Mouse (Mus musculus) spleen, embryonic (tissue): ENCODE results near the gene Mmel1.

ENCODE experiments used
- CTCF ChIA-PET: fragments of 350-600 bp; sonication (Branson Sonifier 250); formaldehyde crosslinking; loops from one replicate; lab custom pipeline; 2022; lab: Charles Lee

The Mmel1 gene

GRCm38 (mm10) chr4:154869440-154869839 is at the start of gene Mmel1:
Mmel1 (plus strand) TSS chr4:154869585.
- CTCF ChIA-PET, result no interaction called here

GRCm38 (mm10) chr4:154825662-154826061 is 43.7 kb upstream of the Mmel1 start:
- CTCF ChIA-PET, result no interaction called here

DNA sequence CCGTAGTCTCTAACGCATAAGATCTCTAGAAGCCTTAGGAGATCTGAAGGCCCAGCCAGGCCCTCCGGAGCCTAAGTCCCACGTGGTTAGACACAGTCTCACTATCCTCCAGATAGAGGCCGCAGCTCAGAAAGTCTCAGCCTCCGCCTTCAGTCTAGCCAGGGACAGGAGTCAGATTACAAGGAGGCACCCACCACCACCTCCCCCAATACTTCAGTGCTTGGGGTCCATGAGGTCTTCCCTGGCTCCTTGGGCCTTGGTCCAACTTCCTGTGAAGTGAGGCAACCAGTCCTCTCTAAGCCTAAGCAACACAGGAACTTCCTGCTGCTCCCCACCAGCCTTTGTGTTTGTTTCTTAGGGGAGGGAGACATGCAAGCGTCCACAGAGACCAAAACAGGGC is 43.2 kb upstream of the Mmel1 start:
- CTCF ChIA-PET, result no interaction called here

DNA sequence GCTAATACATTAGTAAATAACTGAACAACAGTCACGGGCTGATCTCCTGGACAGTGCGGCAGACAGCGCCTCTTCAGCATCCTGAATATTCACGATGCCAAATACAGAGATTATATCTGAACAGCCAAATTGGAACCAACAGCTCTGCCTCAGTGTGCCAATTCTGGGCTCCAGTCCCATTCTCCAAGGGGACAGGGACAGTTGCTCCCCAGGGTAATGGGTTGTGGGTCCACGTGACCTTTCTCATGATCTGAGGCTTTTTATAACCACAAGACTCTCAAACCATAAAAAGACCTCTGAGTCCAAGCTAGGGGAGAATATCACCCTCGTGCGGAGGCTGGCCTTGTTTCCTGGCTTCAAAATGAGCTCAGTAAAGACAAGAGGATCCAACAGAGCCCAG is 42.2 kb upstream of the Mmel1 start:
- CTCF ChIA-PET, result interaction anchor here (0.6 kb wide), 1 partner anchor 47 kb away, joined by 3 read pairs; no protein-coding TSS in a partner anchor

GRCm38 (mm10) chr4:154827861-154828610 is 41.3 kb upstream of the Mmel1 start:
- CTCF ChIA-PET, result no interaction called here

- CTCF ChIA-PET, result no interaction called here
Measured at GRCm38 (mm10) chr4:154831915-154832573, 37.3 kb upstream of the Mmel1 start.

GRCm38 (mm10) chr4:154836183-154836915 is 33.0 kb upstream of the Mmel1 start:
- CTCF ChIA-PET, result no interaction called here

DNA sequence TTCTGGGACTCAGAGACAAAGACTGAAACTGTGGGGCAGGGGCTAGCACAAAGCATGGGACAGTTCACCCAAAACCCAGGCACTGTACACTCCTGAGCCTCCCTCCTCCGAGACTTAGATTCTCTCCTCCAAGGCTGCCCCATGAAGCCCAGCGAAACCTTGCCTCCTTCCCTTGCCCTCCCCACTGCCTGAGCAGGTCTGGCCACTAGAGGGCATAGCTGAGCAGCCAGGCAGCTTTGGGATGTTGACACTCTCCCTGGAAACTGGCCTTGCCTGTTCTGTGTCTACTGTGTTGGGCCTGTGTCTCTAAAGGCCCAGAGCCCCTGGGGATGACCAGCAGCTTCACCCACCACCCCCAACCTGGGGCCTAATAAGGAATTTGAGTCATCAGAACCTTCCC is 32.2 kb upstream of the Mmel1 start, which contains the start of gene Ttc34:
TSS of gene Ttc34 (plus strand) at position 290 of the 400 bp plus-strand sequence.
- CTCF ChIA-PET, result no interaction called here

DNA sequence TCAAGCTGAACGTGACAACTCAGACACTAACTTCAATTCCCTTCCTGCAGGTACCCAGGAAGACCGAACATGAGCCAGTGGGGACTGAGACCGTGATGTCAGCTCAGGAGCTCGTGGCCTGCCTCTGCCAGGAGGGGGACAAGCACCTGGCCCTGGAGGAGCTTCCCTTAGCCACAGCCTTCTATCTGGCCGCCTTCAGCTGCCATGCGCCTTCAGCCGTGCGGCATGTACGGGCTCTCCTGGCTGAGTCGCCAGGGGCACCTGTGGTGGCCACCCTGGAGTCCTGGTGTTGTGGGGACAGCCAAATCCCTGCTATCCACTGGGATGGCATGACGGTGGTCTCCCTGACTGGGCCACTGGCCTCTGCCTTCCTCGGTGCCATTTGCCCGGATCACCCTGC is 30.6 kb upstream of the Mmel1 start:
- CTCF ChIA-PET, result no interaction called here

DNA sequence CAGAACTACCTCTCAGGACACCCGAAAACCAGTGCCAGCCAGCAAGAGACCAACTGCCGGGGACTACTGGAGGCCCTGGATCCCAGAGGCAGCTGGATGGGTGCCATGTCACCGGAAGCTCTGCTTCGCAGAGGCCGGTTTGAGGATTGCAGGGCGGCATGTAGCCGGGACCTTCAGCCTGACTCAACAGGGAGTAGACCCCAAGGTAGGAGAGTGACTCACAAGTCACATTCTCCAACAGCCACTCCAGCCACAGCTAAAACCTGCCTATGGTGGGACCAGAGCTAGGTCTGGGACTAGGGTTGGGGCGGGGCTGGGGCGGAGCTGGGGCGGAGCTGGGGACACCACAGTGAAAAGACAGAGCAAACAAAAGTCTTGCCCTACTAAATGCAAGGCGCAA is 30.0 kb upstream of the Mmel1 start:
- CTCF ChIA-PET, result no interaction called here

- CTCF ChIA-PET, result no interaction called here
Measured at GRCm38 (mm10) chr4:154852696-154853095, 16.7 kb upstream of the Mmel1 start.

DNA sequence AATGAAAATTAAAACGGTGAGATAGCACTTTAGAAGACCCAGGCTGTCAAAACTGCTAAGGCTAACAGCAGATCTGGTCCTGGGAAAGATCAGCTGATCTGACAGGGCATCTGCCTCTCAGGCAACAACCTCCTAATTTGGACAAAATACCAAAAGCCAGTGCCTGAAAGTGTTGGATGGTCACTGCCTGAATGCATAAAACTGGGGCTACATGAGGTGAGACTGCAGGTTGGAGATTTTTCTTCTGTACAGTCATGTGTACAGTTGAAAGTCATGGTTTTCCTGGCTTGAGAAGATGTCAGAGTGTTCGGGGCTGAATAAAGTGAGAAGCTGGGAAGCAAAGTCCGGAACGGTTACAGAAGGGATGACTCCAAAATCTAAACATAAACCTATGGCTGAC is 15.5 kb upstream of the Mmel1 start:
- CTCF ChIA-PET, result no interaction called here

- CTCF ChIA-PET, result no interaction called here
Measured at GRCm38 (mm10) chr4:154854676-154855345, 14.6 kb upstream of the Mmel1 start.

DNA sequence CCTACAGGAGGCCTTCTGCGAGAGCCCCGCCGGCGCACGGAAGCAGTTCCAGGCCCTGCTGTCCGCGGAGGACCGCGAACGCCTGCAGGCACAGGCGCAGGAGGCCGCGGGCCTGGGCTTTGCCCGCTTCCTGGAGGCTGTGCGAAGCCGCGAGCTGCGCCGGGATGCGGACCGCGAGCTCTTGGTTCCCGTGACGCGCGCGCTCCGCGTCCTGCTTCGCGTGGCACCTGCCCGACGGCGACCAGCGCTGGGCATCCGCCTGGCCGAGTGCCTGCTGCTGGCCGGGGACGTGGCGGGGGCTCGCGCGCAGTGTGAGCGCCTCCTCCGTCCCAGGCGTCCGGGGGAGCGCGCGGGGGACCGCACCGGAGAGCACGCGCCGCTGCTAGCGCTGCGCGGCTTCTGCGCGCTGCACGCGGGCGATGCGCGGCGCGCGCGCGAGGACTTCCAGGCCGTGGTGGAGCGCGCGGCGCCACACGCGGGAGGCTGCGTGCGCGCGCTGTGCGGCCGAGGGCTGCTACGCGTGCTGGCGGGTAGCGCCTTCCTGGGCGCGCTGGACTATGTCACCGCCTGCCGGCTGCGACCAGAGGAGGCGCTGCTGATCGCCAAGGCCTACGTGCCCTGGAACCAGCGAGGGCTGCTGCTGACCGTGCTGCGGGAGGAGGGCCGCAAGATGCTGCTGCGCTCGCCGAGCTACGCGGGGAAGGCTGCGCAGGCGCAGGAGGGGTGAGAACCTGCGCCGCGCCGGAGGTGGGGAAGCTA is 13.5 kb upstream of the Mmel1 start:
- CTCF ChIA-PET, result no interaction called here

- CTCF ChIA-PET, result no interaction called here
Measured at GRCm38 (mm10) chr4:154856480-154856837, 12.9 kb upstream of the Mmel1 start.

- CTCF ChIA-PET, result no interaction called here
Measured at GRCm38 (mm10) chr4:154856882-154857281, 12.5 kb upstream of the Mmel1 start.

DNA sequence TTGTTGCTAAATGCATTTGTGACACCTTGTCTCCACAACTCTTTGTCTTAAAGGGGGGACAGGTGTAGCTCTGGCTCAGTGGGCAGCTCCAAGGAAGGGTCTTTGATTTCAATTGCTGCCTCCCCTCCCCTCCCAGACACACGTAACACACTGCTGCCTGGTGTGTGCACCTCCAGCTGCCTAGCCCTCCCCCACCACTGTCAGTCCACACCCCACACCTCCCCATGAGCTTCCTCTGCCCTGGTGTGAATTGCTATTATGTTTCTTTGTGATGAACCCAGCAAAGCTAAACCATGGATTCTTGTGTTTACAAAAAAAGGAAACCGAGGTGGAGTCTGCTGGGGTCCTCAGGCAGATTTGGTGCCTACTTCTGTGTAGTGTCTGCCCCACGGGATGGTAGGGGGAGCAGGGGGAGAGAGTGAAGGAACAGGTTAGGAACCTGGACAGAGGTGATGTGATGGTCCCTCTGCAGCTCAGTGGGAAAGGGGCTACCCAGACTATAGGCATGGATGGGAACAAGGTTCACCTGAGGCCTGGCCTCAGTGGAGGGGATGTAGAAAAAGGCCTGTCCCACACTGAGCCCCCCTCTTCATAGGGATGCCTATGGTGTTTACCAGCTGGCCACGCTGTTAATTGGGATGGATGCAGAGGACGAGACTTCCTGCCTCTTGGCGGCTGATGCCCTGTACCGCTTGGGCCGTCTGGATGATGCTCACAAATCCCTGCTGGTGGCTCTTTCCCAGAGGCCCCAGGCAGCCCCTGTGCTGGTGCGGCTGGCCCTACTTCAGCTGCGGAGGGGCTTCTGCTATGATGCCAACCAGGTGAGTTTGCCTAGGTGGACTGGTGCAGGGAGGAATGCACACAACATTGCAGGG is 11.8 kb upstream of the Mmel1 start:
- CTCF ChIA-PET, result no interaction called here

DNA sequence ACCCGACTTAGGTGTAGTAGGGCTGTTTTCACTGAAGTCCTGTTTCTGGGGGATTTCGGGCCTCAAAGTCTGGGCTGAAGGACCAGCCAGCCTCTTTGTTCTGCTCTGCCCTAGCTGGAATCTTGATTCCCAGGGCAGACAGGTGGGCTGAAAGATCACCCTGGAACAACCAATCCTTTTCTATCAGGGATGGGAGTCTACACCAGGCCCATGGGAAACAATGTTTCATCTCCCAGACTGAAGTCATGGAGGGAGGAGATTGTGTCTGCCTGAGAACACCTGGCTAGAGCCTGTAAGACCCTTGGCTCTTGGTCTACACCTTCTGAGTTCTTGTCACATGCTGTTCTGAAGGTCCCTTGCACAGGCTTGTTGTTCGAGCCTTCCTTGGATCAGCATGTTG is 10.8 kb upstream of the Mmel1 start:
- CTCF ChIA-PET, result no interaction called here

DNA sequence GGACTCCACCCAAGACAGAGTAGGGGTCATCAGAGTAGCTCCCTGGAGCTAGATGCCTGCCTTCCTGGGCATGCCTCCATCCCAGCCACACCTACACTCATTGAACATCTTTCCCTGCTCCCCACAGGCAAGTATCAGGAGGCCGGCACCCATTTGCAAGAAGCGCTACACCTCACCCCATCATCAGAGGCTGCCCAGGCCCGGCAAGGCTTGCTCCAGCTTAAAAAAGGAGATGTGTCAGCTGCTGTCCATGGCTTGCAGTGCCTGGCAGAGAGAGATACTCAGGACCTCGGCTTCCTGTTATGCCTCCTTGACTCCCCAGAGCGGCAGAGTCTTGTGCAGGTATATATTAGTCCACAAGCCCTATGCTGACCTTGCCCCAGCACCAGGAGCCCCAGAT is 7.4 kb upstream of the Mmel1 start:
- CTCF ChIA-PET, result interaction anchor here (0.6 kb wide), 1 partner anchor 64 kb away, joined by 4 read pairs; no protein-coding TSS in a partner anchor

DNA sequence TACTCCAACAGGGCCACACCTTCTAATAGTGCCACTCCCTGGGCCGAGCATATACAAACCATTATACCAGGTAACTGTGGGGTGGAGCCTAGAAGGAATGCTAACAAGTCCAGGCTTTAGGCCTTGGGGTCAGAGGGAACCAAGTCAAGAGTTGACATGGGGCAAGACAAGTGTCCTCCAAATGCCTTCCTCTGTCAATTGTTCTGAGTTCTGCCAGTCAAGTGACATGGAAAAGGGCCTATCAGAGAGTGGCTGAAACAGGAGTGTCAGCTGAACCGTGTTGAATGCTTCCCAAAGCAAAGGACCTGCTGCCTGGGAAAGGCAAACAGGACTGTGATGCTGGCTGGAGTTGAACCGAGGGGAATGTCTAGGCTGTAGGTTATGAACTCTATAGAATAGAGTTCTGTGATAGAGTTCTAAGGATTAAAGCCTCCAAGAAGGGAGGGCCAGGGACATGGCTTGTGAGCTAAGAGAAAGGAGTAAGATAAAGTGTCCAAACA is 5.9 kb upstream of the Mmel1 start:
- CTCF ChIA-PET, result no interaction called here
